Mouse (Mus musculus) liver, embryonic 13.5 days (tissue): ENCODE results near the gene 5031439G07Rik. TPM values are rescaled to one million over a fixed set of nuclear protein-coding genes. Genes with fewer than 3 reads are reported as not detected.

Experiments used
- ATAC-seq: fragments of 200-750 bp; cut with Nextera tagmentation; 2 replicates; pipeline ENCODE4 v1.8.0; 2017; ENCODE audit warnings: low read depth, mild to moderate bottlenecking, moderate number of reproducible peaks, moderate library complexity
- DNase-seq: peaks from one replicate; pipeline ENCODE4 v3.0.0; 2022
- H3K27ac ChIP-seq: fragments of 300-500 bp; sonication (generic); 2 replicates; pipeline ENCODE4 v1.5.1; 2015; ENCODE audit warnings: moderate library complexity, mild to moderate bottlenecking, inconsistent platforms
- H3K27me3 ChIP-seq: fragments of 300-500 bp; sonication (generic); 2 replicates; pipeline ENCODE4 v1.6.1; 2015; ENCODE audit warnings: mild to moderate bottlenecking, inconsistent platforms
- H3K36me3 ChIP-seq: fragments of 300-500 bp; sonication (generic); 2 replicates; pipeline ENCODE4 v1.6.1; 2015; ENCODE audit warnings: mild to moderate bottlenecking, inconsistent platforms
- H3K4me1 ChIP-seq: fragments of 300-500 bp; sonication (generic); replicated peaks from 2 replicates; pipeline ENCODE4 v1.6.1; 2015; ENCODE audit warnings: inconsistent platforms
- H3K4me2 ChIP-seq: fragments of 300-500 bp; sonication (generic); 2 replicates; pipeline ENCODE4 v1.6.1; 2015; ENCODE audit warnings: inconsistent platforms, mild to moderate bottlenecking, moderate library complexity
- H3K4me3 ChIP-seq: fragments of 300-500 bp; sonication (generic); replicated peaks from 2 replicates; pipeline ENCODE4 v1.5.1; 2015; ENCODE audit warnings: mild to moderate bottlenecking, inconsistent platforms
- H3K9ac ChIP-seq: fragments of 300-500 bp; sonication (generic); 2 replicates; pipeline ENCODE4 v1.6.1; 2015; ENCODE audit warnings: mild to moderate bottlenecking, inconsistent platforms
- H3K9me3 ChIP-seq: fragments of 300-500 bp; sonication (generic); replicated peaks from 2 replicates; pipeline ENCODE4 v1.6.1; 2016; ENCODE audit warnings: inconsistent platforms
- WGBS: fragments of 180-500 bp; shearing (Covaris S2); methylation state at CpG from one replicate; pipeline ENCODE4 v1.1.7; 2015; ENCODE audit not compliant: insufficient replicate concordance; 5-methylcytosine and 5-hydroxymethylcytosine counted together
- polyA plus RNA-seq: library from polyadenylated mRNA; unstranded; fragments of >200 nt; fragmentation: Nextera tagmentation; extraction: Ambion mirVana; gene quantifications from 2 replicates; pipeline ENCODE4 v1.2.1, GENCODE M21; 2015

The 5031439G07Rik gene
- polyA plus RNA-seq, 1 experiment from 2014 or later = 1.2 TPM

GRCm38 (mm10) chr15:84972860-84973543, 15.3 kb downstream of the 5031439G07Rik start:
- Histone ChIP-seq H3K36me3 (no peaks in the 10 kb centered on the region), H3K4me2 (no peak overlapping the region), H3K9me3 (no peaks in the 10 kb centered on the region), H3K4me1 (peaks cover 8% of the 10 kb centered on the region), H3K27ac (no peak overlapping the region), H3K27me3 (no peaks in the 10 kb centered on the region), H3K9ac (no peak overlapping the region), H3K4me3 (no peak overlapping the region)
- 68% methylated on average over 8 of the region's 8 CpGs for WGBS
- no peak for DNase-seq
- ATAC-seq = peak; percentile 57

- Histone ChIP-seq H3K27me3 (no peaks in the 10 kb centered on the region), H3K9me3 (no peaks in the 10 kb centered on the region), H3K4me1 (peaks cover 4% of the 10 kb centered on the region; the same call in 1 of the 2 replicates), H3K4me2 (no peak overlapping the region), H3K4me3 (no peak overlapping the region), H3K27ac (no peak overlapping the region), H3K36me3 (no peaks in the 10 kb centered on the region), H3K9ac (no peak overlapping the region)
- no peak for ATAC-seq
- 23% methylated on average over 4 of the region's 4 CpGs for WGBS
- DNase-seq = no peak
Observed at GRCm38 (mm10) chr15:84968534-84968933, 19.8 kb downstream of the 5031439G07Rik start.

GRCm38 (mm10) chr15:84965575-84966360, 22.6 kb downstream of the 5031439G07Rik start:
- Histone ChIP-seq H3K27ac (no peak overlapping the region), H3K4me1 (no peaks in the 10 kb centered on the region), H3K9ac (no peak overlapping the region), H3K27me3 (no peaks in the 10 kb centered on the region), H3K9me3 (no peaks in the 10 kb centered on the region), H3K4me2 (no peak overlapping the region), H3K4me3 (no peak overlapping the region), H3K36me3 (no peaks in the 10 kb centered on the region)
- no peak for ATAC-seq
- peak; percentile 21 for DNase-seq
- 39% methylated on average over 7 of the region's 7 CpGs for WGBS

GRCm38 (mm10) chr15:84964771-84965170, 23.6 kb downstream of the 5031439G07Rik start:
- no peak overlapping the region for H3K9ac ChIP-seq
- H3K27me3 ChIP-seq = no peaks in the 10 kb centered on the region
- H3K4me3 ChIP-seq = no peak overlapping the region
- DNase-seq (no peak), ATAC-seq (no peak)
- no peaks in the 10 kb centered on the region for H3K4me1 ChIP-seq
- H3K27ac ChIP-seq = no peak overlapping the region
- H3K9me3 ChIP-seq = no peaks in the 10 kb centered on the region
- no peak overlapping the region for H3K4me2 ChIP-seq
- WGBS = 19% methylated on average over 5 of the region's 5 CpGs
- H3K36me3 ChIP-seq = no peaks in the 10 kb centered on the region

GRCm38 (mm10) chr15:84962518-84962917, 25.8 kb downstream of the 5031439G07Rik start:
- Histone ChIP-seq H3K4me1 (no peaks in the 10 kb centered on the region), H3K9me3 (no peaks in the 10 kb centered on the region), H3K9ac (no peak overlapping the region), H3K4me2 (no peak overlapping the region), H3K4me3 (no peak overlapping the region), H3K27me3 (no peaks in the 10 kb centered on the region), H3K36me3 (no peaks in the 10 kb centered on the region), H3K27ac (no peak overlapping the region)
- no peak for ATAC-seq
- no peak for DNase-seq
- 70% methylated on average over 2 of the region's 2 CpGs for WGBS

GRCm38 (mm10) chr15:84960692-84961091, 27.7 kb downstream of the 5031439G07Rik start:
- Histone ChIP-seq H3K4me3 (no peak overlapping the region), H3K4me1 (no peaks in the 10 kb centered on the region), H3K27ac (no peak overlapping the region), H3K27me3 (no peaks in the 10 kb centered on the region), H3K36me3 (no peaks in the 10 kb centered on the region), H3K9ac (no peak overlapping the region), H3K9me3 (no peaks in the 10 kb centered on the region), H3K4me2 (no peak overlapping the region)
- ATAC-seq = no peak
- 40% methylated on average over 8 of the region's 8 CpGs for WGBS
- DNase-seq = no peak

- no peak overlapping the region for H3K9ac ChIP-seq
- DNase-seq = no peak
- no peak overlapping the region for H3K27ac ChIP-seq
- H3K9me3 ChIP-seq = no peaks in the 10 kb centered on the region
- H3K4me3 ChIP-seq = no peak overlapping the region
- no peak for ATAC-seq
- 60% methylated on average over 6 of the region's 6 CpGs for WGBS
- H3K4me2 ChIP-seq = no peak overlapping the region
- no peaks in the 10 kb centered on the region for H3K36me3 ChIP-seq
- no peaks in the 10 kb centered on the region for H3K27me3 ChIP-seq
- H3K4me1 ChIP-seq = no peaks in the 10 kb centered on the region
Observed at GRCm38 (mm10) chr15:84959891-84960290, 28.5 kb downstream of the 5031439G07Rik start.

GRCm38 (mm10) chr15:84958331-84958730, 30.0 kb downstream of the 5031439G07Rik start:
- Histone ChIP-seq H3K4me3 (no peak overlapping the region), H3K9me3 (no peaks in the 10 kb centered on the region), H3K4me1 (no peaks in the 10 kb centered on the region), H3K9ac (no peak overlapping the region), H3K27me3 (no peaks in the 10 kb centered on the region), H3K27ac (no peak overlapping the region), H3K4me2 (no peak overlapping the region), H3K36me3 (0 out of 2 replicates have a peak, but pooled peaks cover 4% of the 10 kb centered on the region)
- no peak for ATAC-seq
- DNase-seq = no peak
- 63% methylated on average over 3 of the region's 3 CpGs for WGBS

GRCm38 (mm10) chr15:84957851-84958250, 30.5 kb downstream of the 5031439G07Rik start:
- Histone ChIP-seq H3K27me3 (no peaks in the 10 kb centered on the region), H3K36me3 (0 out of 2 replicates have a peak, but pooled peaks cover 4% of the 10 kb centered on the region), H3K4me2 (no peak overlapping the region), H3K4me3 (no peak overlapping the region), H3K27ac (no peak overlapping the region), H3K9ac (no peak overlapping the region), H3K4me1 (no peaks in the 10 kb centered on the region), H3K9me3 (no peaks in the 10 kb centered on the region)
- DNase-seq = no peak
- ATAC-seq = no peak
- WGBS = 61% methylated on average over 3 of the region's 3 CpGs

GRCm38 (mm10) chr15:84953259-84953658, 35.1 kb downstream of the 5031439G07Rik start:
- Histone ChIP-seq H3K27me3 (no peaks in the 10 kb centered on the region), H3K4me3 (no peak overlapping the region), H3K27ac (no peak overlapping the region), H3K4me1 (no peaks in the 10 kb centered on the region), H3K9me3 (no peaks in the 10 kb centered on the region), H3K9ac (no peak overlapping the region), H3K4me2 (no peak overlapping the region), H3K36me3 (0 out of 2 replicates have a peak, but pooled peaks cover 4% of the 10 kb centered on the region)
- ATAC-seq (no peak), DNase-seq (no peak)
- 81% methylated on average over 11 of the region's 11 CpGs for WGBS

GRCm38 (mm10) chr15:84950053-84950452, 38.3 kb downstream of the 5031439G07Rik start:
- Histone ChIP-seq H3K4me3 (no peak overlapping the region), H3K9ac (no peak overlapping the region), H3K36me3 (0 out of 2 replicates have a peak, but pooled peaks cover 4% of the 10 kb centered on the region), H3K4me2 (no peak overlapping the region), H3K4me1 (no peaks in the 10 kb centered on the region), H3K27me3 (no peaks in the 10 kb centered on the region), H3K27ac (no peak overlapping the region), H3K9me3 (no peaks in the 10 kb centered on the region)
- DNase-seq = no peak
- WGBS = 69% methylated on average over 4 of the region's 4 CpGs
- no peak for ATAC-seq
